Mouse (Mus musculus): Measurements from ENCODE around the gene Gm20388.

DNA sequence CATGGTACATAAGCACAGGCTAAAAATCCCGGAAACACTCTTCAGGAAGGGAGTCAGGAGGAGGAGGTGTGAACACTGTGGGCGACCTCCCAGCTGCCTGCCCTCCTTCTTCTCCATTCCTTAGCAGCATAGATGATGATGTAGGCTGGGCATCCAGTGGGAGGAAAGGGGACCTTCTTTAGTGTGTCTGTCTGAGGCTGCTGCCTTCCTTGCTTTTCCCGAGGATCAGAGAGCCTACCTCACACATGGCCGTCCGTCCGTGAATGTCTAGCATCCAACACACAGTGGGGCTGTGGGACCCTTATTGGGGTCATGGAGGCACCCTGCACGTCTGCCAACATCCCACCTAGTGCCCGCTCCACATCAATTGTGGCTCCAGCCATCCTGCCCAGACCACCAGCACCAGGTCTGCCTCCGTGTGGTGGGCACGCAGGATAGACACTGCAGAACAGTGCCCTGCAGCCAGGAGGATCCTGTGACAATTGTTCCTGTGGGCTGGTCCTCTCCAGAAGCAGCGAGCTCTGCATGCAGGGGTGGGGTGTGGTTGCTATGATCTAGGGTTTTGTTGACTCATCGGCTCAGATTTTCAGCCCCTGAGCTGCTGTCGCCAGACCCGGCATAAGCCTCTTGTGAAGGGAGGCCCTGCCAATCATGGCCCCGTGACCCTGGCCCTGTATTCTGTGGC, 2174.2 kb downstream of the Gm20388 start:
- no peak for TF ChIP-seq CTCF (IDR thresholded peaks at IDR 0.05; ENCODE audit: borderline replicate concordance, insufficient read depth, low read depth, low read length)
- TF ChIP-seq POLR2A (IDR thresholded peaks at IDR 0.05; ENCODE audit: borderline replicate concordance, insufficient read depth, low read length) = no peak
